In the genomic region with DNA sequence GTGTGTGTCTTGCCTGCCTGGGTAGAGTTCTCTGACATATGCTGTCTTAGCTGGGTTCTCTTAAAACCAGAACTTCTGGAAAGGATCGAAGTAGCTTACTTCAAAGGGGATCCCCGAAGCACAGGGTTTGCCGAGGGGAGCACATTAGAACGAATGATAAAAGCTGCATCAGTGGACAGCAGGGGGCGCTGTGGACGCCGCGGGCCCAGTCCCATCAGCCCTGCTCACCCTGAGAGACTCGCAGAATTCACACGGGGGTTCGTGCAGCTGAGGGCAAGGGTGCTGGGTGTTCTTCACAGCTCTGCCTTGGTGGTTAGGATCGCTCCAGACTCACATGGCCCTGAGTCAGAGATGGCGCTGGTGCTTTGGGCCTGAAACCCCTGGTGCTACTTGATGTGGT, we compare ENCODE assay signal across 8 mouse cellular contexts.
A peak's percentile ranks its signal among the peaks of the same experiment; 100 is the strongest.
DNase-seq lines count a peak whose midpoint lies in the region; ATAC-seq and TF ChIP-seq lines count a peak whose summit lies in the region.

No protein-coding gene starts in this region.

- WGBS in heart, postnatal 0 days, result 44% methylated on average over 13 of the region's 13 CpGs

- no peak for DNase-seq in heart, postnatal 0 days (ENCODE audit: low spot score)
- no peak for DNase-seq in heart, postnatal 25 days (ENCODE audit: low spot score)
- DNase-seq in urinary bladder, postnatal 25 days (ENCODE audit: low spot score), result peak; percentile 17
- no peak for DNase-seq in urinary bladder, postnatal 10 days (ENCODE audit: low spot score)
- peak; percentile 9 for DNase-seq in embryo, embryonic 11.5 days (ENCODE audit: low read depth, low spot score)

- no peaks in the 10 kb centered on the region for H3K9me3 ChIP-seq in heart, postnatal 0 days (replicated peaks; ENCODE audit: control insufficient read depth, low read length)

- no peaks in the 10 kb centered on the region for H3K4me1 ChIP-seq in heart, postnatal 0 days (ENCODE audit: control insufficient read depth, insufficient read depth)

- H3K27ac ChIP-seq in heart, postnatal 0 days (ENCODE audit: low read depth), result no peak overlapping the region

- intact Hi-C loops in heart, postnatal 25 days (cut with DNase I), result loop anchor here (5.0 kb wide), 1 partner anchor 217 kb away; no protein-coding TSS in a partner anchor

- no peaks in the 10 kb centered on the region for H3K27me3 ChIP-seq in heart, postnatal 0 days (ENCODE audit: control insufficient read depth, insufficient read depth, low read length)

- TF ChIP-seq CTCF in heart, postnatal 0 days (IDR thresholded peaks at IDR 0.05; ENCODE audit: low read depth), result peak; percentile 34

- H3K4me2 ChIP-seq in heart, postnatal 0 days (ENCODE audit: low read depth, low read length), result no peak overlapping the region

- ATAC-seq in heart, postnatal 0 days (ENCODE audit: insufficient read depth, low read depth), result no peak
- 0 out of 2 replicates have a peak, but pooled peaks have one; percentile 57 for ATAC-seq in megakaryocyte-erythroid progenitor cell, adult 5-6 weeks (replicated peaks; ENCODE audit: low FRiP score, low TSS enrichment, poor library complexity, severe bottlenecking)
- ATAC-seq in erythroblast, adult 5-6 weeks (replicated peaks; ENCODE audit: low FRiP score, poor library complexity, severe bottlenecking), result no peak
- ATAC-seq in inflammation-experienced regulatory T-cells, adult 6 months, result no peak

- H3K9ac ChIP-seq in heart, postnatal 0 days (replicated peaks; ENCODE audit: low read depth, low read length), result no peak overlapping the region

- H3K36me3 ChIP-seq in heart, postnatal 0 days (replicated peaks; ENCODE audit: control insufficient read depth, insufficient read depth, low read length), result no peaks in the 10 kb centered on the region

- TF ChIP-seq EP300 in heart, postnatal 0 days (IDR thresholded peaks at IDR 0.05; ENCODE audit: low read depth), result no peak

- H3K4me3 ChIP-seq in heart, postnatal 0 days (ENCODE audit: low read depth, low read length), result no peak overlapping the region

Comparison
In these comparisons a context has a peak if more than half of its experiments do, and no peak if none do; other contexts are left out.
1. DNase-seq: peak in urinary bladder, postnatal 25 days (single experiment) and embryo, embryonic 11.5 days (single experiment); none in heart, postnatal 0 days (single experiment), heart, postnatal 25 days (single experiment) and urinary bladder, postnatal 10 days (single experiment).